Mouse (Mus musculus) MEL (cell line): ENCODE results near the gene Lrrk1.

Source experiments
- CTCF ChIP-seq, 3 experiments: IDR thresholded peaks in 2 of 3; conservative IDR thresholded peaks in 1 of 3; 2 replicates each; pipeline ENCODE4 v1.5.1; 2011 to 2012; ENCODE audit warnings: low read length in 3 of 3, low read depth in 2 of 3, mild to moderate bottlenecking in 2 of 3, improper control_type of control experiment in 1 of 3, inconsistent platforms in 1 of 3, mixed read lengths in 1 of 3, moderate library complexity in 1 of 3; ENCODE audit not compliant: control insufficient read depth in 1 of 3, insufficient read depth in 1 of 3, poor library complexity in 1 of 3, severe bottlenecking in 1 of 3
- GATA1 ChIP-seq: IDR thresholded peaks from 2 replicates; pipeline ENCODE4 v1.6.1; 2011; ENCODE audit warnings: low read depth, low read length, improper control_type of control experiment
- POLR2A ChIP-seq, 2 experiments: IDR thresholded peaks; 2 replicates each; pipeline ENCODE4 v1.6.1; 2011 to 2012; ENCODE audit warnings: low read length in 2 of 2, mild to moderate bottlenecking in 2 of 2, control low read depth in 1 of 2, improper control_type of control experiment in 1 of 2, low read depth in 1 of 2, moderate library complexity in 1 of 2; ENCODE audit not compliant: control insufficient read depth in 1 of 2, insufficient read depth in 1 of 2, poor library complexity in 1 of 2
- TAL1 ChIP-seq: IDR thresholded peaks from 2 replicates; pipeline ENCODE4 v1.6.1; 2012; ENCODE audit warnings: mild to moderate bottlenecking, inconsistent platforms, low read length, moderate library complexity, mixed read lengths

- TF ChIP-seq POLR2A (IDR thresholded peaks at IDR 0.05; ENCODE audit: control insufficient read depth in 1 of 2, insufficient read depth in 1 of 2, low read depth in 1 of 2, low read length in 2 of 2, poor library complexity in 1 of 2) (no peak), CTCF (IDR thresholded peaks at IDR 0.05 in 2 of 3, conservative IDR thresholded peaks at IDR 0.05 in 1 of 3; ENCODE audit: control insufficient read depth in 1 of 3, insufficient read depth in 1 of 3, low read depth in 2 of 3, low read length in 3 of 3, poor library complexity in 1 of 3, severe bottlenecking in 1 of 3) (no peak), TAL1 (no peak), GATA1 (no peak)
These were observed 202.8 kb downstream of the Lrrk1 start for GRCm38 (mm10) chr7:66185370-66185769.
